Mouse (Mus musculus) stomach, postnatal 0 days (tissue): ENCODE measurements around the gene Iars2. TPM values are rescaled to one million over a fixed set of nuclear protein-coding genes. Genes with fewer than 3 reads are reported as not detected.

Source experiments
- ATAC-seq: fragments of 200-750 bp; cut with Nextera tagmentation; 2 replicates; pipeline ENCODE4 v1.8.0; 2017; ENCODE audit not compliant: low FRiP score, low TSS enrichment
- DNase-seq: peaks from one replicate; pipeline ENCODE4 v3.0.0-alpha.2; 2016; ENCODE audit warnings: low spot score
- H3K27ac ChIP-seq: fragments of 300-500 bp; sonication (generic); replicated peaks from 2 replicates; pipeline ENCODE4 v1.5.1; 2014; ENCODE audit warnings: mild to moderate bottlenecking, control low read depth
- H3K27me3 ChIP-seq: fragments of 300-500 bp; sonication (generic); 2 replicates; pipeline ENCODE4 v1.6.1; 2014; ENCODE audit warnings: low read length; ENCODE audit not compliant: control insufficient read depth, insufficient read depth
- H3K36me3 ChIP-seq: fragments of 300-500 bp; sonication (generic); 2 replicates; pipeline ENCODE4 v1.6.1; 2014; ENCODE audit warnings: low read length, mixed read lengths; ENCODE audit not compliant: control insufficient read depth, insufficient read depth
- H3K4me1 ChIP-seq: fragments of 300-500 bp; sonication (generic); replicated peaks from 2 replicates; pipeline ENCODE4 v1.6.1; 2014; ENCODE audit warnings: antibody characterized with exemption; ENCODE audit not compliant: control insufficient read depth, insufficient read depth
- H3K4me2 ChIP-seq: fragments of 300-500 bp; sonication (generic); replicated peaks from 2 replicates; pipeline ENCODE4 v1.6.1; 2014; ENCODE audit warnings: low read depth, mild to moderate bottlenecking, control low read depth, moderate library complexity
- H3K4me3 ChIP-seq: fragments of 300-500 bp; sonication (generic); 2 replicates; pipeline ENCODE4 v1.5.1; 2014; ENCODE audit warnings: low read depth, low read length, control low read depth
- H3K9ac ChIP-seq: fragments of 300-500 bp; sonication (generic); 2 replicates; pipeline ENCODE4 v1.6.1; 2014; ENCODE audit warnings: mild to moderate bottlenecking, low read length, control low read depth, mixed read lengths
- H3K9me3 ChIP-seq: fragments of 300-500 bp; sonication (generic); 2 replicates; pipeline ENCODE4 v1.6.1; 2016; ENCODE audit warnings: low read length; ENCODE audit not compliant: control insufficient read depth
- CTCF ChIP-seq: IDR thresholded peaks from 2 replicates; pipeline ENCODE4 v1.5.1; 2016; ENCODE audit warnings: antibody characterized with exemption, low read depth, mild to moderate bottlenecking, moderate library complexity
- EP300 ChIP-seq: optimal IDR thresholded peaks from 2 replicates; pipeline ENCODE3; 2016; ENCODE audit warnings: antibody characterized with exemption
- WGBS: fragments of 180-500 bp; shearing (Covaris S2); extraction: QIAGEN DNeasy Blood & Tissue Kit; methylation state at CpG from one replicate; pipeline ENCODE4 v1.1.7; 2014; 5-methylcytosine and 5-hydroxymethylcytosine counted together
- polyA plus RNA-seq: library from polyadenylated mRNA; unstranded; fragments of >200 nt; fragmentation: Nextera tagmentation; extraction: Ambion mirVana; gene quantifications from 2 replicates; pipeline ENCODE4 v1.2.1, GENCODE M21; 2015

Gene Iars2
- polyA plus RNA-seq, 1 experiment from 2014 or later, result 25.5 TPM

DNA sequence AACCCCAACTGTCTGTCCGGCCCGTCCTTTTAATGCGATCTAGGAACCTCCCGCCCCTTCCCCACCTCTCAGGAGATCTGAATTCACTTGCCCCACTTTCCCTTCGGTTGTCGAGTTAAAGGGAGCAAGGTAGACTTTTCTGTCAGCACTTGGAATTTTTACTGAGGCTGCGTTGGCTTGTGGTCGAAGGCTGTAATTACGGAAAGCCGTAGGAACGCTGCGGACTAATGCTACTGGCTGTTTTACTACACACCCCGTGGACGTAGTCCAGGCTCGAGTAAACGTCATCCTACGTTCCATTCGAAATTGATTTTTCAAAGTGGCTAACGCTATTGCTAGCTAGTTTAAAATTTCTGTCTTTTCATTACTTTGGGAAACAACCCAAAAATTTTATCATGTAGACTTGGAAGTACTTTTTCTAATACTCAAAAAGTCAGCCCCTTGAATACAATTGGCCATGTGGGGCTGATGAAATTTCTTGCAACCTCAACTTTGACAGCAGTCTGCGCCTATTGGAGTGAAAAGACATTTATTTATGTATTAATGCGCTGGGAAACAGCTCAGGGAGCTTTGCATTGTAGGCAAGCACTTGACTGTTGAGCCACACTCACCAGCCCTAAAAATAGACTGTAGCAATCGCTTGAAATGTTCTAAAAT lies 34.5 kb upstream of the Iars2 start:
- peak overlapping the region; percentile 99 for H3K4me3 ChIP-seq
- peak overlapping the region; percentile 77 for H3K4me2 ChIP-seq
- ATAC-seq, result peak; percentile 71

DNA sequence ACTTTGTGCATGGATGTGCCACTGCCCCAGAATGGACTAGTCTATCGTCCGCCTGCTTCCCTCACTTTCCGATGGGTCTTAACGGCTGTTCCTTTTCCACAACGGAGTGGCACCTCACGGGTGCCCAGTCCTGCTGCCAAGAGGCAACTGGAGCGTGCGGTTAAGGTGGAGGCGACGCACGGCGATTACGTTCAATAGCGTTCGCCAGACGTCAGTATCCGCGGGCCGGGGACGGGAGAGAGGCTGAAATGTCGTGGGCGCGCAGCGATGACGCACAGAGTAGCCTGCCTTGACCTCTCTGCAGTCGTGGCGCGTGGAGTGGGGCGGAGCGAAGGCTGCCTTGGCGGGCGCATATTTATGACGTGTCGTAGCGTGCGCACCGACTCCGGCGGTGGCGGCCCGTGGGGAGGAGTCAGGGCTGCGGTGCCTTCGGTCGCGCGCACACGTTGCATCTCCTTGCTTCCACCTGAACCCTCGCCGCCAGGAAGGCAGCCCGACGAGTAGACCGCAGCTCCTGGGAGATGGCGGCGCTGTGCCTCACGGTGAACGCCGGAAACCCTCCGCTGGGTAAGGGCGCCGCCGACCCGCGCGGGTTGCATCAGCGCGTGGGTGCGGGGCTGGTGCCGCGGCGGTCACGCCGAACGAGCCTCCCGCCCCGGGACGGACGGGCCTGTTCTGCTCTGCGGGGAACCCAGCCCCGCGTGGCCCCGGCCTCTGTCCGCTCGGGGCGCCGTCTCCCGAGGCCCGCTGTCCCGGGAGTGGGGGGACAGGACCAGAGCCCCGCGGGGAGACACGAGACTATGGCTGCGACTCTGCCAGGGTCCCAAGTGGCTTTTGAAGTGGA lies 33.7 kb upstream of the Iars2 start, which contains the start of gene Eprs:
Eprs (plus strand) TSS at position 368 of the 844 bp plus-strand sequence.
- H3K27me3 ChIP-seq, result no peaks in the 10 kb centered on the region
- peak within 1 kb of the TSS; percentile 98 for H3K27ac ChIP-seq
- H3K4me1 ChIP-seq, result 0 out of 2 replicates have a peak, but pooled peaks cover 2% of the 10 kb centered on the region
- DNase-seq, result peak; percentile 100
- peak within 1 kb of the TSS; percentile 77 for H3K4me2 ChIP-seq
- no peaks in the 10 kb centered on the region; the same call in 1 of the 2 replicates for H3K36me3 ChIP-seq
- ATAC-seq, result peak; percentile 97
- TF ChIP-seq EP300, result no peak
- TF ChIP-seq CTCF, result no peak
- 1% methylated on average over 74 of the region's 92 CpGs for WGBS
- H3K9me3 ChIP-seq, result no peaks in the 10 kb centered on the region
- H3K9ac ChIP-seq, result peak within 1 kb of the TSS; percentile 95
- peak within 1 kb of the TSS; percentile 99 for H3K4me3 ChIP-seq

More for the DNA sequence above, 34.5 kb upstream of the Iars2 start:
- no peak for TF ChIP-seq CTCF
- TF ChIP-seq EP300, result no peak
- WGBS, result 1% methylated on average over 22 of the region's 22 CpGs
- Histone ChIP-seq H3K9ac (peak overlapping the region; percentile 95), H3K27ac (peak overlapping the region; percentile 98), H3K4me1 (0 out of 2 replicates have a peak, but pooled peaks cover 2% of the 10 kb centered on the region), H3K9me3 (no peaks in the 10 kb centered on the region), H3K36me3 (no peaks in the 10 kb centered on the region), H3K27me3 (no peaks in the 10 kb centered on the region)
- peak; percentile 71 for DNase-seq

DNA sequence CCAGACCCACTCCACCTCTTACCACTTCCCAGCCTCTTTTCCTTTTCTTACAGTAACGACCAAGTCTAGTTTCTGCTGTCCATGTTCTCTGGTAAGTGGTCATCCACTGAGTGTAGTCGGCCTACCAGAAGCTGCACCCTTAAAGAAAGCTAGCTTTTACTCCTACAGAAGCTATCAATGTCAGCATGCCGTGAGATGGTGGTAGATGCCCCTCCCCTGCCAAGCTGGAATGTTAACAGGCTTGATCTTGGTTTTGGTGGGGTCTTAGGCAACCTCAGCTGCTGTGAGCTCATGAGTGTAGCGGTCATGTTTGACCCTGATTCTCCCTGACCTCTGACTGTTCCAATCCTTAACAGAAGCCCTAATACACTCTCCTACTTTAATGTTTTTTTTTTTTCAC lies 29.0 kb upstream of the Iars2 start:
- TF ChIP-seq EP300 (no peak), CTCF (no peak)
- Histone ChIP-seq H3K27ac (no peak overlapping the region), H3K4me3 (no peak overlapping the region), H3K27me3 (no peaks in the 10 kb centered on the region), H3K36me3 (peaks cover 4% of the 10 kb centered on the region), H3K4me2 (no peak overlapping the region), H3K9ac (no peak overlapping the region), H3K4me1 (0 out of 2 replicates have a peak, but pooled peaks cover 2% of the 10 kb centered on the region), H3K9me3 (no peaks in the 10 kb centered on the region)
- 91% methylated on average over 4 of the region's 4 CpGs for WGBS
- DNase-seq (no peak), ATAC-seq (no peak)

DNA sequence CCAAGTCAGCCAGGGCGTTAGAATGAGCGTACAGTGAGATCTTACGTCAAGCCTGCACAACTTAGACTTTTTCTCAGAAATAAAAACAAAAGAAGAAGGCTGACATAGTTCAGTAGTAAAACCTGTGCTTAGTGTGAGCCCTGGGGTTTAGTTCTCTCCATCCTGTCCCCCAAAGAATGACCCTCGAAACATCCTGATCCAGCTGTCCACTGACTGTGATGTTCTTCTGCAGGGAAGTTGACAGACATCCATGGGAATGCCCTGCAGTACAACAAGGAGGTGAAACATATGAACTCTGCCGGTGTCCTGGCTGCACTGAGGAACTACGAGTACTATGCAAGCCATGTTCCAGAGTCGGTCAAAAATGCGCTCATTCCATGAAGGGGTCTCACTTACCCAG lies 27.1 kb upstream of the Iars2 start:
- no peak for TF ChIP-seq EP300
- TF ChIP-seq CTCF, result no peak
- H3K27ac ChIP-seq, result no peak overlapping the region
- ATAC-seq (no peak), DNase-seq (no peak)
- H3K9ac ChIP-seq, result no peak overlapping the region
- H3K27me3 ChIP-seq, result no peaks in the 10 kb centered on the region
- H3K4me2 ChIP-seq, result no peak overlapping the region
- H3K9me3 ChIP-seq, result no peaks in the 10 kb centered on the region
- no peaks in the 10 kb centered on the region for H3K4me1 ChIP-seq
- peaks cover 12% of the 10 kb centered on the region for H3K36me3 ChIP-seq
- H3K4me3 ChIP-seq, result no peak overlapping the region
- 97% methylated on average over 8 of the region's 8 CpGs for WGBS

GRCm38 (mm10) chr1:185354731-185355130 lies 25.5 kb upstream of the Iars2 start:
- DNase-seq, result no peak
- 80% methylated on average over 4 of the region's 4 CpGs for WGBS
- Histone ChIP-seq H3K9me3 (no peaks in the 10 kb centered on the region), H3K9ac (no peak overlapping the region), H3K36me3 (peaks cover 17% of the 10 kb centered on the region), H3K4me3 (no peak overlapping the region), H3K27ac (no peak overlapping the region), H3K4me1 (no peaks in the 10 kb centered on the region), H3K4me2 (no peak overlapping the region), H3K27me3 (no peaks in the 10 kb centered on the region)
- ATAC-seq, result no peak
- TF ChIP-seq CTCF, result no peak
- TF ChIP-seq EP300, result no peak

GRCm38 (mm10) chr1:185353351-185353750 lies 24.2 kb upstream of the Iars2 start:
- 93% methylated on average over 8 of the region's 8 CpGs for WGBS
- Histone ChIP-seq H3K27me3 (no peaks in the 10 kb centered on the region), H3K4me1 (no peaks in the 10 kb centered on the region), H3K9me3 (no peaks in the 10 kb centered on the region), H3K4me3 (no peak overlapping the region), H3K27ac (no peak overlapping the region), H3K4me2 (no peak overlapping the region), H3K9ac (no peak overlapping the region), H3K36me3 (peaks cover 22% of the 10 kb centered on the region)
- ATAC-seq (no peak), DNase-seq (no peak)
- TF ChIP-seq EP300 (no peak), CTCF (no peak)
